Mouse (Mus musculus) midbrain, postnatal 0 days (tissue): ENCODE measurements around the gene Cyp39a1. TPM values are rescaled to one million over a fixed set of nuclear protein-coding genes. Genes with fewer than 3 reads are reported as not detected.

Experiments
- ATAC-seq: fragments of 200-750 bp; cut with Nextera tagmentation; 2 replicates; pipeline ENCODE4 v1.8.0; 2017; ENCODE audit warnings: moderate number of reproducible peaks, mild to moderate bottlenecking, moderate TSS enrichment, moderate library complexity; ENCODE audit not compliant: low FRiP score
- DNase-seq: peaks from one replicate; pipeline ENCODE4 v3.0.0-alpha.2; 2015; ENCODE audit warnings: low spot score
- H3K27ac ChIP-seq: fragments of 300-500 bp; sonication (generic); 2 replicates; pipeline ENCODE4 v1.5.1; 2014; ENCODE audit warnings: low read depth, mild to moderate bottlenecking, low read length, mixed read lengths
- H3K27me3 ChIP-seq: fragments of 300-500 bp; sonication (generic); 2 replicates; pipeline ENCODE4 v1.6.1; 2014; ENCODE audit warnings: low read length, control low read depth, mixed read lengths; ENCODE audit not compliant: insufficient read depth
- H3K36me3 ChIP-seq: fragments of 300-500 bp; sonication (generic); 2 replicates; pipeline ENCODE4 v1.6.1; 2014; ENCODE audit warnings: low read length, control low read depth, mixed read lengths; ENCODE audit not compliant: insufficient read depth
- H3K4me1 ChIP-seq: fragments of 300-500 bp; sonication (generic); 2 replicates; pipeline ENCODE4 v1.6.1; 2014; ENCODE audit warnings: mild to moderate bottlenecking, control low read depth, antibody characterized with exemption, low read length, mixed read lengths; ENCODE audit not compliant: insufficient read depth
- H3K4me2 ChIP-seq: fragments of 300-500 bp; sonication (generic); 2 replicates; pipeline ENCODE4 v1.6.1; 2014; ENCODE audit warnings: low read depth, mild to moderate bottlenecking, low read length, mixed read lengths; ENCODE audit not compliant: poor library complexity, severe bottlenecking
- H3K4me3 ChIP-seq: fragments of 300-500 bp; sonication (generic); 2 replicates; pipeline ENCODE4 v1.5.1; 2014; ENCODE audit warnings: low read depth, mild to moderate bottlenecking, low read length, moderate library complexity
- H3K9ac ChIP-seq: fragments of 300-500 bp; sonication (generic); replicated peaks from 2 replicates; pipeline ENCODE4 v1.6.1; 2014; ENCODE audit warnings: mild to moderate bottlenecking, low read length, moderate library complexity, mixed read lengths; ENCODE audit not compliant: poor library complexity, severe bottlenecking
- H3K9me3 ChIP-seq: fragments of 300-500 bp; sonication (generic); 2 replicates; pipeline ENCODE4 v1.6.1; 2016; ENCODE audit warnings: low read length, control low read depth
- CTCF ChIP-seq: IDR thresholded peaks from 2 replicates; pipeline ENCODE4 v1.5.1; 2016; ENCODE audit warnings: antibody characterized with exemption, mild to moderate bottlenecking
- WGBS: fragments of 180-500 bp; shearing (Covaris S2); extraction: QIAGEN DNeasy Blood & Tissue Kit; methylation state at CpG from one replicate; pipeline ENCODE4 v1.1.7; 2014; 5-methylcytosine and 5-hydroxymethylcytosine counted together
- polyA plus RNA-seq: library from polyadenylated mRNA; unstranded; fragments of >200 nt; fragmentation: Nextera tagmentation; extraction: Ambion mirVana; gene quantifications from 2 replicates; pipeline ENCODE4 v1.2.1, GENCODE M21; 2015
- total RNA-seq: library from RNA; depleted of rRNA; stranded (reverse); fragments of >200 nt; gene quantifications from 2 replicates; pipeline ENCODE4 v1.2.3, GENCODE M21; 2014; rRNA removed

The Cyp39a1 gene
- total and polyA plus RNA-seq, 2 experiments from 2014 or later: 1.3 to 5.6 TPM

DNA sequence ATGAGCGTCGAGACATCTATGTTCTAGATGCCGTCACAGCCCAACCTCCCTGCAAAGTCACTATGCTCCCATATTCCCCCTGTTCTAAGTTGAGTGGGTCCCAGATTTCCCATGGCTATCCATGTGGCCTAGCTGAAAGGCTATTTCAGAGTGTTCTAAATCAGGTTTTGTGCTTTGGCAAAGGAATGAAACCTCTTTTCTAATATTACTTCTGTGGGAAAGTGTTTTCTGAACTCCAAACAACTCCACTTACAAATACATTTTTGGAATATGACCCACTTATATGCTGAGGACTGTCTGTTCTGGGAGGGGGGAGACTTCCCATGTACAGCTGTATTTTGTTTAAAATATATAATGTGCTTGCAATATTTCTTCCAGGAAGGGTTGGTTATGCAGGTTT lies 124.5 kb downstream of the Cyp39a1 start:
- no peak for TF ChIP-seq CTCF
- Histone ChIP-seq H3K27me3 (no peaks in the 10 kb centered on the region), H3K4me1 (no peaks in the 10 kb centered on the region), H3K4me2 (no peak overlapping the region), H3K36me3 (no peaks in the 10 kb centered on the region), H3K4me3 (no peak overlapping the region), H3K27ac (no peak overlapping the region), H3K9ac (no peak overlapping the region), H3K9me3 (no peaks in the 10 kb centered on the region)
- WGBS: 96% methylated on average over 3 of the region's 3 CpGs
- DNase-seq (no peak), ATAC-seq (no peak)

DNA sequence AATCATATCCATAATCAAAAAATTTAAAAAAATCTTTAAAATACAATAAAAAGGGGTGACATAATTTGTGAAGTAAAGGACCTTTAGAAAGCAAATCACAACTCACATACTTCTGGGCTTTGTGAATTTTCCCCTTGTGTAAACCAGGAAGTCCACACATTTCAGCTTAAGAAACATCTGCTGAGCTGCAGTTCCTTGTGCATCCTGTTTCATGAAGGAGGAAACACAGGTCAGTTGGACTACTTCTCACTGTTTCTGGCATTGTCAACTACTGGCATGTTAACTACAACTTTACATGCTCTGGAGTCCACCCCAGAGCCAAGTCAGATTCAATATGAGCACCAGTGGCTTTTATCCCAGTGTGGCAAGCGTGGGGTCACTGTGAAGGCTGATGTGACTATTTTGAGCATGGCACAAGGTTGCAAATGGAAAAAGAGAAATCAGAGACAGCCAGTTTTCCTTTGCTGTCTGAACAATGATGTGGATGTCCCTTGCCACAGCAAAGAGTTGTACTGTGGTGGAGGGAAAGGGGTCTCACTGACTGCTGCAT lies 127.6 kb downstream of the Cyp39a1 start:
- DNase-seq: no peak
- no peak for ATAC-seq
- H3K9me3 ChIP-seq: no peaks in the 10 kb centered on the region
- H3K4me3 ChIP-seq: no peak overlapping the region
- no peak for TF ChIP-seq CTCF
- 78% methylated on average over 1 of the region's 1 CpGs for WGBS
- H3K9ac ChIP-seq: no peak overlapping the region
- no peaks in the 10 kb centered on the region for H3K27me3 ChIP-seq
- H3K4me2 ChIP-seq: no peak overlapping the region
- no peaks in the 10 kb centered on the region for H3K4me1 ChIP-seq
- no peak overlapping the region for H3K27ac ChIP-seq
- H3K36me3 ChIP-seq: no peaks in the 10 kb centered on the region

Other genes with a start within 250 kb of the Cyp39a1 start
- 0.19 TPM in 1 of 2 replicates, not detected in the other for gene Mep1a, start 164.6 kb upstream of the Cyp39a1 start, total RNA-seq
- gene Mep1a, start 164.6 kb upstream of the Cyp39a1 start, polyA plus RNA-seq: 0.15 TPM in 1 of 2 replicates, not detected in the other
- 1.1 TPM in 1 of 2 replicates, not detected in the other for gene Ankrd66, start 123.8 kb upstream of the Cyp39a1 start, total RNA-seq
- gene Ankrd66, start 123.8 kb upstream of the Cyp39a1 start, polyA plus RNA-seq: 0.88 and 0.93 TPM in 2 replicates
- 49.7 and 49.8 TPM in 2 replicates for gene Pla2g7, start 99.3 kb upstream of the Cyp39a1 start, total RNA-seq
- gene Pla2g7, start 99.3 kb upstream of the Cyp39a1 start, polyA plus RNA-seq: 87.8 and 93.9 TPM in 2 replicates
- gene Tdrd6, start 37.1 kb upstream of the Cyp39a1 start, total RNA-seq: 1.4 and 1.6 TPM in 2 replicates
- gene Tdrd6, start 37.1 kb upstream of the Cyp39a1 start, polyA plus RNA-seq: 0.75 and 0.86 TPM in 2 replicates
- 44.2 and 60.2 TPM in 2 replicates for gene Slc25a27, start 211 bp upstream of the Cyp39a1 start, total RNA-seq
- 63.0 and 74.4 TPM in 2 replicates for gene Slc25a27, start 211 bp upstream of the Cyp39a1 start, polyA plus RNA-seq
- gene Rcan2, start 133.9 kb downstream of the Cyp39a1 start, total RNA-seq: 136 and 142 TPM in 2 replicates
- gene Rcan2, start 133.9 kb downstream of the Cyp39a1 start, polyA plus RNA-seq: 82.2 and 96.7 TPM in 2 replicates